Comparison of ENCODE assay signal across 33 mouse cellular contexts in the genomic region with DNA sequence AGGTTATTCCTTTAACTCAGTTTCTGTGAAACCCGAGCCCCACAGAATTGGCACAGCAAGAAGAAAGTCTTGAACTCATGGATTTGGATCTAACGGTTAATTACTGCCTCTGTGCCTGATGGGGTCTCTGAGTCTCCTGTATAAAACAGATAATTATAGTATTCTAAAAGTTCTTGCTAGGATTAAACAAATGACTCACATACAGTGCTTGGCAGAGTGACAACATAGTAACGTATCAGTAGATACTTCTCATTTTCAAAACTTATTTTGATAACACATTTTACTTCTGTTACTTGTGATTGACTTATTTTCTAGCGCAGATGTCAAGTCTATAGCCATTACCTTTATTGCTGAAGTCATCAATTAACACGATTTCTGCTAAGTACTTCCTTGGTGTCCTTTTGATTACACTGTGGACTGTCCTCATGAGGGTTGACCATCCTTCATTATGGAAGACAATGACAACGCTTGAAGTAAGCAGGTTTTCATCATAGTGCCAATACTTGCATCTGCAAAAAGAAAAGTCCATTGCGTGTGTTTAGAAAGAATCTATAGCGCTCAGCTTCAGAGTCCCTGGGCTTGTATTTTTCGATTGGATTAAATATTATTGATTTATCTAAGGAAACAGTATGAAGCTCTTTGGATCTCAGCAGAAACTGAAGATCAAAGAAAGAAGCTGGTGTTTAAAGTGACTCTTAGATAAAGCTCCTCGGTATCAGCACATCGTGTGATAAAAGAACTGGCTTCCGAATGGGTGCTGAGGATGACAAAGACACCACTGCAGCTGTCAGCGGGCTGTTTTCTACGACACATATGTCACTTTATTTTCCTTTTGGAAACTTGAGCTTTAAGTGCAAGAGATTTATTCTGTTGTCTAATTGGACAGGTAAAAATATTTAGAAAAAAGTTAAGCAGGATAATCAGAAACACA.
"Had no signal": no experiment of that assay in that cellular context is flagged by ENCODE, and none has a peak within 500 bp of the region (broad histone marks: within the 10 kb centered on the region; RNA-seq: fewer than 3 reads in every experiment).

No protein-coding gene starts in this region.

- H3K4me2 ChIP-seq: limb, embryonic 12.5 days; limb, embryonic 13.5 days; limb, embryonic 15.5 days; liver, embryonic 11.5 days; liver, embryonic 12.5 days; liver, embryonic 13.5 days; liver, embryonic 15.5 days; lung, embryonic 14.5 days; lung, embryonic 15.5 days; midbrain, embryonic 11.5 days; midbrain, embryonic 12.5 days; midbrain, embryonic 13.5 days; midbrain, embryonic 15.5 days; neural tube, embryonic 12.5 days; neural tube, embryonic 13.5 days had no signal

- ATAC-seq: liver, embryonic 12.5 days; liver, postnatal 0 days; lung, postnatal 0 days; midbrain, embryonic 13.5 days; midbrain, embryonic 15.5 days; midbrain, embryonic 16.5 days had no signal

- H3K27me3 ChIP-seq: limb, embryonic 12.5 days; limb, embryonic 13.5 days; limb, embryonic 15.5 days; liver, embryonic 12.5 days; liver, embryonic 13.5 days; liver, embryonic 15.5 days; lung, embryonic 15.5 days; megakaryocyte, embryonic 14.5 days; midbrain, embryonic 12.5 days; midbrain, embryonic 13.5 days; midbrain, embryonic 15.5 days; neural tube, embryonic 12.5 days; neural tube, embryonic 13.5 days had no signal

- H3K4me1 ChIP-seq: limb, embryonic 12.5 days; limb, embryonic 13.5 days; limb, embryonic 15.5 days; liver, embryonic 12.5 days; liver, embryonic 13.5 days; liver, embryonic 15.5 days; lung, embryonic 15.5 days; midbrain, embryonic 12.5 days; midbrain, embryonic 13.5 days; midbrain, embryonic 15.5 days had no signal

- H3K9ac ChIP-seq: limb, embryonic 12.5 days; limb, embryonic 13.5 days; limb, embryonic 15.5 days; liver, embryonic 12.5 days; liver, embryonic 13.5 days; liver, embryonic 14.5 days; liver, embryonic 15.5 days; liver, postnatal 0 days; lung, embryonic 14.5 days; lung, embryonic 15.5 days; midbrain, embryonic 12.5 days; midbrain, embryonic 13.5 days; midbrain, embryonic 15.5 days; neural tube, embryonic 12.5 days; neural tube, embryonic 13.5 days had no signal

- H3K9me3 ChIP-seq: limb, embryonic 10.5 days; limb, embryonic 12.5 days; limb, embryonic 13.5 days; limb, embryonic 15.5 days; liver, embryonic 12.5 days; liver, embryonic 13.5 days; liver, embryonic 15.5 days; lung, embryonic 15.5 days; megakaryocyte, embryonic 14.5 days; midbrain, embryonic 10.5 days; midbrain, embryonic 12.5 days; midbrain, embryonic 13.5 days; midbrain, embryonic 15.5 days; neural tube, embryonic 12.5 days; neural tube, embryonic 13.5 days had no signal

- H3K27ac ChIP-seq: limb, embryonic 10.5 days; limb, embryonic 12.5 days; limb, embryonic 13.5 days; limb, embryonic 15.5 days; liver, embryonic 12.5 days; liver, embryonic 13.5 days; liver, embryonic 14.5 days; liver, embryonic 15.5 days; lung, embryonic 15.5 days; macrophage; midbrain, embryonic 10.5 days; midbrain, embryonic 12.5 days; midbrain, embryonic 13.5 days; midbrain, embryonic 15.5 days; neural tube, embryonic 12.5 days; neural tube, embryonic 13.5 days had no signal

- H3K36me3 ChIP-seq: limb, embryonic 12.5 days; limb, embryonic 15.5 days; liver, embryonic 13.5 days; liver, embryonic 15.5 days; lung, embryonic 15.5 days; midbrain, embryonic 12.5 days; midbrain, embryonic 13.5 days; midbrain, embryonic 15.5 days had no signal

- DNase-seq: left cerebral cortex, postnatal 4 days; liver; liver, embryonic 13.5 days; liver, postnatal 0 days; lung, adult 18-20 months; lung, adult 2 months; lung, embryonic 14.5 days; lung, postnatal 10 days; lung, postnatal 14 days; lung, postnatal 36 days; lung, postnatal 4 days; midbrain, embryonic 14.5 days had no signal

- H3K4me3 ChIP-seq: limb, embryonic 10.5 days; limb, embryonic 12.5 days; limb, embryonic 13.5 days; limb, embryonic 15.5 days; liver, embryonic 12.5 days; liver, embryonic 13.5 days; liver, embryonic 15.5 days; lung, embryonic 15.5 days; megakaryocyte, embryonic 14.5 days; midbrain, embryonic 10.5 days; midbrain, embryonic 12.5 days; midbrain, embryonic 13.5 days; midbrain, embryonic 15.5 days; myocyte; neural tube, embryonic 12.5 days; neural tube, embryonic 13.5 days had no signal
